In the genomic region with DNA sequence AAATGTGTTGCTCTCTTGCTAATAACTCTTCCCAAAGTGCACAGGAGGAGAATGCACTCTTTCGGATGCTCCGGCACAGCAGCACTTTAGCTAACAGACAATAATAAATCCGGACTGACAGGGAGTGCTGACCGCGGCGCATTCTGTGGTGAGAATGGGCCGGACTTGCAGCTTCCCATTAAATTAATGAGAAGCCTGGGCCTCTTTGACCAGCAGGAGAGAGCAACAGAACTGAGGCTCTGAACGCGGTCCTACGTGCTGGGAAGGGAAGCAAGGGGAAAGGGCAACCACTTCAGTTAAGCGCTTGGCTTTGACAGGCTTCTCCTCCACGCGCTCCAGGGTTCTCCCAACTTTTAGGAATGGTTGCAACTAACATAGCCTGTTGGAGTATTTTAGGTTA, we compare ENCODE assay signal across 8 mouse cellular contexts.
DNase-seq lines count a peak whose midpoint lies in the region; ATAC-seq lines count a peak whose summit lies in the region.

No protein-coding gene starts in this region.

- H3K4me2 ChIP-seq in embryonic facial prominence, embryonic 11.5 days (ENCODE audit: low read depth, low read length): no peak overlapping the region
- H3K4me2 ChIP-seq in midbrain, embryonic 15.5 days: peak overlapping the region; percentile 41

- 40% methylated on average over 13 of the region's 13 CpGs for WGBS in embryonic facial prominence, embryonic 11.5 days
- 14% methylated on average over 13 of the region's 13 CpGs for WGBS in midbrain, embryonic 15.5 days

- ATAC-seq in embryonic facial prominence, embryonic 11.5 days (replicated peaks; ENCODE audit: insufficient number of reproducible peaks, low FRiP score, low TSS enrichment, low read depth): 0 out of 2 replicates have a peak, but pooled peaks have one; percentile 39
- no peak for ATAC-seq in midbrain, embryonic 15.5 days (replicated peaks)
- no peak for ATAC-seq in CD4-positive, CD25-positive, alpha-beta regulatory T cell, adult 4 months

- no peak overlapping the region for H3K9ac ChIP-seq in embryonic facial prominence, embryonic 11.5 days (replicated peaks; ENCODE audit: low read length)
- no peak overlapping the region for H3K9ac ChIP-seq in midbrain, embryonic 15.5 days

- no peaks in the 10 kb centered on the region for H3K27me3 ChIP-seq in embryonic facial prominence, embryonic 11.5 days (ENCODE audit: control insufficient read depth, insufficient read depth, low read length)
- no peaks in the 10 kb centered on the region for H3K27me3 ChIP-seq in midbrain, embryonic 15.5 days (replicated peaks)

- DNase-seq in cerebellum, postnatal 14 days: peak; percentile 5 to 7
- no peak for DNase-seq in cerebellum, adult 9-10 months
- DNase-seq in embryonic facial prominence, embryonic 11.5 days (ENCODE audit: low spot score): peak; percentile 17
- peak; percentile 45 for DNase-seq in kidney, adult 18-20 months
- DNase-seq in layer of hippocampus, adult 11-12 months (ENCODE audit: low spot score): no peak
- no peak for DNase-seq in frontal cortex, postnatal 10 days (ENCODE audit: low spot score in 2 of 2)

- H3K36me3 ChIP-seq in embryonic facial prominence, embryonic 11.5 days (replicated peaks; ENCODE audit: control insufficient read depth, insufficient read depth, low read depth, low read length): no peaks in the 10 kb centered on the region
- H3K36me3 ChIP-seq in midbrain, embryonic 15.5 days (replicated peaks): no peaks in the 10 kb centered on the region

- H3K27ac ChIP-seq in embryonic facial prominence, embryonic 11.5 days (replicated peaks; ENCODE audit: low read depth, low read length): no peak overlapping the region
- no peak overlapping the region for H3K27ac ChIP-seq in midbrain, embryonic 15.5 days

- no peak overlapping the region for H3K4me3 ChIP-seq in embryonic facial prominence, embryonic 11.5 days (ENCODE audit: low read depth, low read length)
- H3K4me3 ChIP-seq in midbrain, embryonic 15.5 days: no peak overlapping the region

- no peaks in the 10 kb centered on the region for H3K4me1 ChIP-seq in embryonic facial prominence, embryonic 11.5 days (ENCODE audit: control insufficient read depth, insufficient read depth, low read length)
- H3K4me1 ChIP-seq in midbrain, embryonic 15.5 days: peaks cover 5% of the 10 kb centered on the region

- H3K9me3 ChIP-seq in embryonic facial prominence, embryonic 11.5 days (replicated peaks; ENCODE audit: control insufficient read depth, low read length): no peaks in the 10 kb centered on the region
- H3K9me3 ChIP-seq in midbrain, embryonic 15.5 days: no peaks in the 10 kb centered on the region

Comparison
In these comparisons a context has a peak if more than half of its experiments do, and no peak if none do; other contexts are left out.
1. DNase-seq: peak in cerebellum, postnatal 14 days (2 of 2), embryonic facial prominence, embryonic 11.5 days (single experiment) and kidney, adult 18-20 months (single experiment); none in cerebellum, adult 9-10 months (single experiment), layer of hippocampus, adult 11-12 months (single experiment) and frontal cortex, postnatal 10 days (0 of 2).